Mouse (Mus musculus): Measurements from ENCODE around the gene Fmo2.

The Fmo2 gene

GRCm38 (mm10) chr1:162891980-162892451 lies 6.5 kb downstream of the Fmo2 start:
- DNase-seq (ENCODE audit: low spot score) = no peak

- no peak for DNase-seq (ENCODE audit: low spot score)
Observed at GRCm38 (mm10) chr1:162888646-162889045, 9.9 kb downstream of the Fmo2 start.

GRCm38 (mm10) chr1:162887644-162888043 lies 10.9 kb downstream of the Fmo2 start:
- no peak for DNase-seq (ENCODE audit: low spot score)

GRCm38 (mm10) chr1:162886138-162886816 lies 12.2 kb downstream of the Fmo2 start:
- no peak for DNase-seq (ENCODE audit: low spot score)

GRCm38 (mm10) chr1:162882681-162883080 lies 15.8 kb downstream of the Fmo2 start:
- DNase-seq (ENCODE audit: low spot score) = no peak

GRCm38 (mm10) chr1:162879595-162880369 lies 18.7 kb downstream of the Fmo2 start:
- DNase-seq (ENCODE audit: low spot score) = no peak

- DNase-seq (ENCODE audit: low spot score) = no peak
Observed at GRCm38 (mm10) chr1:162875091-162875490, 23.4 kb downstream of the Fmo2 start.

- no peak for DNase-seq (ENCODE audit: low spot score)
Observed at GRCm38 (mm10) chr1:162871701-162872311, 26.7 kb downstream of the Fmo2 start.

- no peak for DNase-seq (ENCODE audit: low spot score)
Observed at GRCm38 (mm10) chr1:162870978-162871377, 27.5 kb downstream of the Fmo2 start.

- DNase-seq (ENCODE audit: low spot score) = no peak
Observed at GRCm38 (mm10) chr1:162867396-162867795, 31.1 kb downstream of the Fmo2 start.

- DNase-seq (ENCODE audit: low spot score) = no peak
Observed at GRCm38 (mm10) chr1:162866280-162866681, 32.2 kb downstream of the Fmo2 start, which contains the start of gene Fmo1. TSS of gene Fmo1 (minus strand) at chr1:162866610.

- no peak for DNase-seq (ENCODE audit: low spot score)
Observed at GRCm38 (mm10) chr1:162865493-162865830, 33.1 kb downstream of the Fmo2 start.

- no peak for DNase-seq (ENCODE audit: low spot score)
Observed at GRCm38 (mm10) chr1:162864816-162865492, 33.6 kb downstream of the Fmo2 start.

GRCm38 (mm10) chr1:162864279-162864678 lies 34.2 kb downstream of the Fmo2 start:
- DNase-seq (ENCODE audit: low spot score) = no peak

- no peak for DNase-seq (ENCODE audit: low spot score)
Observed at GRCm38 (mm10) chr1:162863579-162863978, 34.9 kb downstream of the Fmo2 start.

GRCm38 (mm10) chr1:162862328-162862727 lies 36.2 kb downstream of the Fmo2 start:
- no peak for DNase-seq (ENCODE audit: low spot score)

GRCm38 (mm10) chr1:162859996-162860605 lies 38.4 kb downstream of the Fmo2 start:
- DNase-seq (ENCODE audit: low spot score) = no peak

GRCm38 (mm10) chr1:162859545-162859976 lies 39.0 kb downstream of the Fmo2 start:
- DNase-seq (ENCODE audit: low spot score) = no peak

GRCm38 (mm10) chr1:162858748-162859130 lies 39.8 kb downstream of the Fmo2 start:
- DNase-seq (ENCODE audit: low spot score) = no peak

GRCm38 (mm10) chr1:162857766-162858747 lies 40.5 kb downstream of the Fmo2 start:
- DNase-seq (ENCODE audit: low spot score) = no peak
